Mouse (Mus musculus): ENCODE data around the gene Gm20824.
"Not testable (repeated sequence)": the region's sequence is repeated elsewhere in the genome, so short reads cannot be mapped to it uniquely, and the experiment has no call there.

Gm20824 gene

DNA sequence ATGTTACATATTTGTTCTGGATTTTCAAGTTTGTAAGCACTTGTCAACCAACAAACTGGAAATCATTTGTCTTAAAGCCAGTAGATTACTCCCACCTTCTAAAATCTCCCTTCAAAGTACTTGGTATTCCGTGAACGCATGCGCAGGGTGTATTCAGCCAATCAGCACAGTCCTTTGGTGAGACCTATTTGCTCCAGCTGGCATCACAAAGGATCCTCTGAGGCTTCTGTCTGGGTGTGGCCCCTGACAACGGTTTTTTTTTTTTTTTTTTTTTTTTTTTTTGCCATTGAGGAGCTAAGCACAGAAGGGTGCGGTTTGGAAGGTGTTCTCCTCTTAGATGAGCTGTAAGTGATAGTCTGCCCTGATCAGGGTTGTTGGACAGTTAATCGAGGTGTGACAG is at the start of gene Gm20824:
Gm20824 (plus strand) TSS at position 301 of the 400 bp plus-strand sequence.
- not testable (repeated sequence) for DNase-seq (ENCODE audit: low read depth)

All from c-Kit-positive CD71-negative TER-119-negative erythroid progenitor cells, embryonic 14.5 days (primary cell).